Mouse (Mus musculus): Measurements from ENCODE around the gene Arhgap18. TPM values are rescaled to one million over a fixed set of nuclear protein-coding genes. Genes with fewer than 3 reads are reported as not detected.

The Arhgap18 gene
- polyA plus RNA-seq, 1 experiment = 2.3 TPM

DNA sequence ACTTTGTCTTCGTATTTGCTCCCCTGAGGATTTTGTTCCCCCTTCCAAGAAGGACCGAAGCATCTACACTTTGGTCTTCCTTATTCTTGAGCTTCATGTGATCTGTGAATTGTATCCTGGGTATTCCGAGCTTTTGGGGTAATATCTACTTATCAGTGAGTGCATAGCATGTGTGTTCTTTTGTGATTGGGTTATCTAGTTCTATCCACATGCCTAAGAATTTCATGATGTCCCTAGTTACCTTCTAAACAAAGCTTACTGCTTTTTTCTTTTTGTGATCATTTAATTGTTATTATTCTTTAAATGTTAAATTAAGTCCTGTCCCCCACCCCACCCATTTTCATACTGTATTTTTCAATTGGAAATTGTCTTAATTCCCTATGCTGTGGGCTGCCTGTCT, 78.8 kb downstream of the Arhgap18 start:
- 94% methylated on average over 3 of the region's 3 CpGs for WGBS
- H3K4me1 ChIP-seq (replicated peaks; ENCODE audit: control insufficient read depth, insufficient read depth, low read length) = peaks cover 2% of the 10 kb centered on the region

DNA sequence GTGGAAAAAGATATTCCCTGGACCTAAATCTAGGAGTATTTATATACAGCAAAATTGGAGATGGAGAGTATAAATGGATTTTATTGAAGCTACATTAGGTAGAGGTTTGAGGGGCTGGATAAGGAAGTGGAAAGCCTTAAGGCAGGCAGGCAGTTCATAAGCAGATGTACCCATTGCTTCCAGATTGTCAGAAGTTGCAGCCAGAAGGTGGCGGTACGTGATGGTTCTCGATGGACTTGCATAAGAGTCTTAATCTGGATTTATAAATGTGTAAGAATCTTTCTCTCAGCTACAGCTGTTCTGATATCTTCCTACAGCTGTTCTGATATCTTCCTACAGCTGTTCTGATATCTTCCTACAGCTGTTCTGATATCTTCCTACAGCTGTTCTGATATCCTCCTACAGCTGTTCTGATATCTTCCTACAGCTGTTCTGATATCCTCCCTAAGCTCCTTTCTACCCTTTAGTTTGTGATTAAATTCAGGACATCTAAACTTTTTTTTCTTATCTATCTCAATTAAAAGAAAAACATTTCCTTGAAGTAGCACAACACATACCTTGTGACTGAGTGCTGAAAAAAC, 79.5 kb downstream of the Arhgap18 start:
- no peaks in the 10 kb centered on the region for H3K36me3 ChIP-seq (ENCODE audit: control insufficient read depth, insufficient read depth, low read length)
- peaks cover 2% of the 10 kb centered on the region for H3K4me1 ChIP-seq (replicated peaks; ENCODE audit: control insufficient read depth, insufficient read depth, low read length)
- no peak overlapping the region for H3K4me3 ChIP-seq (ENCODE audit: control insufficient read depth, insufficient read depth, low read length)
- WGBS = 93% methylated on average over 3 of the region's 3 CpGs
- H3K27ac ChIP-seq (ENCODE audit: control insufficient read depth, insufficient read depth, low read length) = no peak overlapping the region
- no peaks in the 10 kb centered on the region for H3K27me3 ChIP-seq (ENCODE audit: control insufficient read depth, insufficient read depth, low read length)
- no peak for DNase-seq
- TF ChIP-seq CTCF (IDR thresholded peaks at IDR 0.05; ENCODE audit: borderline replicate concordance, control insufficient read depth, extremely low read depth, insufficient read depth, low read length, poor library complexity) (no peak), POLR2A (IDR thresholded peaks at IDR 0.05; ENCODE audit: control insufficient read depth, extremely low read depth, insufficient read depth, low read length, poor library complexity) (no peak)

More for the DNA sequence above, 78.8 kb downstream of the Arhgap18 start:
- no peak for TF ChIP-seq POLR2A (IDR thresholded peaks at IDR 0.05; ENCODE audit: control insufficient read depth, extremely low read depth, insufficient read depth, low read length, poor library complexity)
- no peak for TF ChIP-seq CTCF (IDR thresholded peaks at IDR 0.05; ENCODE audit: borderline replicate concordance, control insufficient read depth, extremely low read depth, insufficient read depth, low read length, poor library complexity)
- H3K4me3 ChIP-seq (ENCODE audit: control insufficient read depth, insufficient read depth, low read length) = no peak overlapping the region
- H3K36me3 ChIP-seq (ENCODE audit: control insufficient read depth, insufficient read depth, low read length) = no peaks in the 10 kb centered on the region
- DNase-seq = no peak
- H3K27me3 ChIP-seq (ENCODE audit: control insufficient read depth, insufficient read depth, low read length) = no peaks in the 10 kb centered on the region
- no peak overlapping the region for H3K27ac ChIP-seq (ENCODE audit: control insufficient read depth, insufficient read depth, low read length)

DNA sequence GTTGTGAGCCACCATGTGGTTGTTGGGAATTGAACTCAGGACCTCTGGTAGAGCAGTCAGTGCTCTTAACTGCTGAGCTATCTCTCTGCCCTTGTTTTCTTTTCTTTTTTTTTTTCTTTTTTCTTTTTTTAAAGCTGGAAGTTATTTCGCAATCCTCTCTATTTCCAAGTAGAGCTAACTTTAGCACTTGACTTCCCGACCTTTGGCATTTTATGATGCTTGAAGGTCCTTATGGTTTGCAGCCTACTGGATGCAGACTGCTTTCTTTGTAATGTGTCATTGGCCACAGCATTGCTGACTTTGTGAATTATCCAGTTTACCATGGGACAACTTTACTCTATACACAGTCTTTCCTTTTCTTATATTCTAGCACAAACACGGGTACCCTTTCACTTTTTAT, 80.2 kb downstream of the Arhgap18 start:
- H3K4me1 ChIP-seq (replicated peaks; ENCODE audit: control insufficient read depth, insufficient read depth, low read length) = no peaks in the 10 kb centered on the region
- 92% methylated on average over 3 of the region's 3 CpGs for WGBS

DNA sequence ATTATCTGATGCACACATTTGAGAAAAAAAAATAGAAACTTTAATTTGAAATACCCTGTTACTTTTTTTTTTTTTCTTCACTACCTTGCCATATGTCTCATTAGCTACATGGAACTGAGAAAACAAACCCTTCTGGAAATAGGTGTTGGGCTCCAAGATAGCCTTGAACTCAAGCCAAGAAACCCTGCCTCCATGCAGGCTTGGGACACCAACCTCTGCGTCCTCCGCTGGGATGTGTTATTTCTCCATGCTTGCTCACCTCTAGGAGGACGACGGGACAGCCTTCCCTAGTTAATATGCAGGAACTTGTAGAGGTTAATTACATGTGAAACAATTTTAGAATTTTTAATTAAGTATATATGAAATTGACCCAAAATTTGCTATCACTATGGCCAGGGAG, 96.1 kb downstream of the Arhgap18 start:
- WGBS = 98% methylated on average over 4 of the region's 4 CpGs
- TF ChIP-seq POLR2A (IDR thresholded peaks at IDR 0.05; ENCODE audit: control insufficient read depth, extremely low read depth, insufficient read depth, low read length, poor library complexity) (no peak), CTCF (IDR thresholded peaks at IDR 0.05; ENCODE audit: borderline replicate concordance, control insufficient read depth, extremely low read depth, insufficient read depth, low read length, poor library complexity) (no peak)
- Histone ChIP-seq H3K4me1 (replicated peaks; ENCODE audit: control insufficient read depth, insufficient read depth, low read length) (no peaks in the 10 kb centered on the region), H3K4me3 (ENCODE audit: control insufficient read depth, insufficient read depth, low read length) (no peak overlapping the region), H3K36me3 (ENCODE audit: control insufficient read depth, insufficient read depth, low read length) (no peaks in the 10 kb centered on the region), H3K27ac (ENCODE audit: control insufficient read depth, insufficient read depth, low read length) (no peak overlapping the region), H3K27me3 (ENCODE audit: control insufficient read depth, insufficient read depth, low read length) (no peaks in the 10 kb centered on the region)
- no peak for DNase-seq

More for the DNA sequence above, 80.2 kb downstream of the Arhgap18 start:
- Histone ChIP-seq H3K4me3 (ENCODE audit: control insufficient read depth, insufficient read depth, low read length) (no peak overlapping the region), H3K36me3 (ENCODE audit: control insufficient read depth, insufficient read depth, low read length) (no peaks in the 10 kb centered on the region), H3K27me3 (ENCODE audit: control insufficient read depth, insufficient read depth, low read length) (no peaks in the 10 kb centered on the region), H3K27ac (ENCODE audit: control insufficient read depth, insufficient read depth, low read length) (no peak overlapping the region)
- no peak for TF ChIP-seq CTCF (IDR thresholded peaks at IDR 0.05; ENCODE audit: borderline replicate concordance, control insufficient read depth, extremely low read depth, insufficient read depth, low read length, poor library complexity)
- no peak for TF ChIP-seq POLR2A (IDR thresholded peaks at IDR 0.05; ENCODE audit: control insufficient read depth, extremely low read depth, insufficient read depth, low read length, poor library complexity)
- no peak for DNase-seq

DNA sequence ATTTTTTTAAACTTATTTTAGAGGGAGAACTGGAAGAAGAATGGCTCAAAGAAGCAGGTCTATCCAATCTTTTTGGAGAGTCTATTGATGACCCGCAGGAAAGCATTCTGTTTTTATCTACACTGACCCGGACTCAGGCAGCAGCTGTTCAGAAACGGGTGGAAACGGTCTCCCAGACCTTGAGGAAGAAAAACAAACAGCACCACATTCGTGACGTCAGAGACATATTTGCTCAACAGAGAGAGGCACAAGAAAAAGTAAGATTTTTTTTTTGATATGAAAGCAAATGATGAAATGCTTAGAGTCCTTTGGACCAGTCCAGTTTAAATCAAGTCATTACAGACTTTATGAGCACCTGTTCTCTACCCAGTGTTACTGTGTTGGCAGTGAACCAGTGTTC, 96.6 kb downstream of the Arhgap18 start:
- no peak overlapping the region for H3K4me3 ChIP-seq (ENCODE audit: control insufficient read depth, insufficient read depth, low read length)
- no peaks in the 10 kb centered on the region for H3K27me3 ChIP-seq (ENCODE audit: control insufficient read depth, insufficient read depth, low read length)
- H3K4me1 ChIP-seq (replicated peaks; ENCODE audit: control insufficient read depth, insufficient read depth, low read length) = no peaks in the 10 kb centered on the region
- no peak for DNase-seq
- no peaks in the 10 kb centered on the region for H3K36me3 ChIP-seq (ENCODE audit: control insufficient read depth, insufficient read depth, low read length)
- TF ChIP-seq POLR2A (IDR thresholded peaks at IDR 0.05; ENCODE audit: control insufficient read depth, extremely low read depth, insufficient read depth, low read length, poor library complexity) (no peak), CTCF (IDR thresholded peaks at IDR 0.05; ENCODE audit: borderline replicate concordance, control insufficient read depth, extremely low read depth, insufficient read depth, low read length, poor library complexity) (no peak)
- H3K27ac ChIP-seq (ENCODE audit: control insufficient read depth, insufficient read depth, low read length) = no peak overlapping the region
- WGBS = 97% methylated on average over 6 of the region's 6 CpGs

- no peaks in the 10 kb centered on the region for H3K4me1 ChIP-seq (replicated peaks; ENCODE audit: control insufficient read depth, insufficient read depth, low read length)
- 97% methylated on average over 5 of the region's 5 CpGs for WGBS
- no peak overlapping the region for H3K27ac ChIP-seq (ENCODE audit: control insufficient read depth, insufficient read depth, low read length)
- no peaks in the 10 kb centered on the region for H3K27me3 ChIP-seq (ENCODE audit: control insufficient read depth, insufficient read depth, low read length)
- H3K36me3 ChIP-seq (ENCODE audit: control insufficient read depth, insufficient read depth, low read length) = no peaks in the 10 kb centered on the region
- TF ChIP-seq CTCF (IDR thresholded peaks at IDR 0.05; ENCODE audit: borderline replicate concordance, control insufficient read depth, extremely low read depth, insufficient read depth, low read length, poor library complexity) (no peak), POLR2A (IDR thresholded peaks at IDR 0.05; ENCODE audit: control insufficient read depth, extremely low read depth, insufficient read depth, low read length, poor library complexity) (no peak)
- H3K4me3 ChIP-seq (ENCODE audit: control insufficient read depth, insufficient read depth, low read length) = no peak overlapping the region
- no peak for DNase-seq
Measured at GRCm38 (mm10) chr10:26854556-26855100, 101.4 kb downstream of the Arhgap18 start.
